Mouse (Mus musculus): ENCODE results near the gene Tmprss7.

- TF ChIP-seq POLR2A (IDR thresholded peaks at IDR 0.05; ENCODE audit: insufficient read depth, low read depth, low read length): no peak
- no peak for TF ChIP-seq EP300 (IDR thresholded peaks at IDR 0.05; ENCODE audit: insufficient read depth, low read depth, low read length)
Observed at GRCm38 (mm10) chr16:45718296-45718695, 24.8 kb upstream of the Tmprss7 start.
